Mouse (Mus musculus) MEL (cell line): Measurements from ENCODE around the gene Itgb3.

ENCODE experiments used
- CTCF ChIP-seq, 3 experiments: IDR thresholded peaks in 2 of 3; conservative IDR thresholded peaks in 1 of 3; 2 replicates each; pipeline ENCODE4 v1.5.1; 2011 to 2012; ENCODE audit warnings: low read length in 3 of 3, low read depth in 2 of 3, mild to moderate bottlenecking in 2 of 3, improper control_type of control experiment in 1 of 3, inconsistent platforms in 1 of 3, mixed read lengths in 1 of 3, moderate library complexity in 1 of 3; ENCODE audit not compliant: control insufficient read depth in 1 of 3, insufficient read depth in 1 of 3, poor library complexity in 1 of 3, severe bottlenecking in 1 of 3
- GABPA ChIP-seq: IDR thresholded peaks from 2 replicates; pipeline ENCODE4 v1.6.1; 2012; ENCODE audit warnings: low read depth, mild to moderate bottlenecking, inconsistent platforms, low read length, improper control_type of control experiment, moderate library complexity
- GATA1 ChIP-seq: IDR thresholded peaks from 2 replicates; pipeline ENCODE4 v1.6.1; 2011; ENCODE audit warnings: low read depth, low read length, improper control_type of control experiment
- HCFC1 ChIP-seq: IDR thresholded peaks from 2 replicates; pipeline ENCODE4 v1.6.1; 2012; ENCODE audit warnings: low read depth, mild to moderate bottlenecking, inconsistent platforms, low read length, improper control_type of control experiment, moderate library complexity
- MXI1 ChIP-seq: IDR thresholded peaks from 2 replicates; pipeline ENCODE4 v1.6.1; 2011; ENCODE audit warnings: mild to moderate bottlenecking, low read depth, low read length, improper control_type of control experiment
- NELFE ChIP-seq: IDR thresholded peaks from 2 replicates; pipeline ENCODE4 v1.6.1; 2011; ENCODE audit warnings: low read depth, low read length, improper control_type of control experiment
- NRF1 ChIP-seq: IDR thresholded peaks from 2 replicates; pipeline ENCODE4 v1.6.1; 2014; ENCODE audit warnings: low read depth, mild to moderate bottlenecking, inconsistent platforms, low read length, improper control_type of control experiment, moderate library complexity; ENCODE audit not compliant: poor library complexity, insufficient read depth, severe bottlenecking
- POLR2A ChIP-seq, 2 experiments: IDR thresholded peaks; 2 replicates each; pipeline ENCODE4 v1.6.1; 2011 to 2012; ENCODE audit warnings: low read length in 2 of 2, mild to moderate bottlenecking in 2 of 2, control low read depth in 1 of 2, improper control_type of control experiment in 1 of 2, low read depth in 1 of 2, moderate library complexity in 1 of 2; ENCODE audit not compliant: control insufficient read depth in 1 of 2, insufficient read depth in 1 of 2, poor library complexity in 1 of 2
- POLR2AphosphoS2 ChIP-seq: IDR thresholded peaks from 2 replicates; pipeline ENCODE4 v1.6.1; 2011; ENCODE audit warnings: low read length, improper control_type of control experiment
- RAD21 ChIP-seq: IDR thresholded peaks from 2 replicates; pipeline ENCODE4 v1.6.1; 2011; ENCODE audit warnings: mild to moderate bottlenecking, low read depth, low read length, improper control_type of control experiment
- SIN3A ChIP-seq: IDR thresholded peaks from 2 replicates; pipeline ENCODE4 v1.6.1; 2012; ENCODE audit warnings: low read length, improper control_type of control experiment, inconsistent platforms
- ZNF384 ChIP-seq: IDR thresholded peaks from 2 replicates; pipeline ENCODE4 v1.6.1; 2012; ENCODE audit warnings: low read depth, mild to moderate bottlenecking, inconsistent platforms, low read length, improper control_type of control experiment

GRCm38 (mm10) chr11:104661531-104662205, 53.9 kb downstream of the Itgb3 start:
- no peak for TF ChIP-seq HCFC1
- no peak for TF ChIP-seq SIN3A
- no peak for TF ChIP-seq NRF1
- TF ChIP-seq POLR2AphosphoS2 = no peak
- TF ChIP-seq CTCF (IDR thresholded peaks at IDR 0.05 in 2 of 3, conservative IDR thresholded peaks at IDR 0.05 in 1 of 3; ENCODE audit: control insufficient read depth in 1 of 3, insufficient read depth in 1 of 3, low read depth in 2 of 3, low read length in 3 of 3, poor library complexity in 1 of 3, severe bottlenecking in 1 of 3) = peak; percentile 34 to 68 (median 37); a peak in 4 of 6 replicates
- 0 out of 2 replicates have a peak, but pooled peaks have one; percentile 13 for TF ChIP-seq MXI1
- TF ChIP-seq POLR2A (IDR thresholded peaks at IDR 0.05; ENCODE audit: control insufficient read depth in 1 of 2, insufficient read depth in 1 of 2, low read depth in 1 of 2, low read length in 2 of 2, poor library complexity in 1 of 2) = no peak
- TF ChIP-seq ZNF384 = no peak
- TF ChIP-seq RAD21 = peak; percentile 38
- TF ChIP-seq GABPA = no peak
- TF ChIP-seq GATA1 = peak; percentile 40; the same call in 1 of the 2 replicates
- no peak for TF ChIP-seq NELFE
